Mouse (Mus musculus) ZHBTc4 (cell line): ENCODE measurements around the gene Col3a1.

Experiments
- DNase-seq: peaks from one replicate; pipeline ENCODE4 v3.0.0-alpha.2; 2011; ENCODE audit warnings: low read depth, low spot score

Col3a1 gene

GRCm38 (mm10) chr1:45311388-45311787, at the start of gene Col3a1:
Gene Col3a1 (plus strand): TSS chr1:45311538.
- DNase-seq = no peak

- DNase-seq = no peak
Observed at GRCm38 (mm10) chr1:45269421-45269820, 41.9 kb upstream of the Col3a1 start.

GRCm38 (mm10) chr1:45276006-45276539, 35.3 kb upstream of the Col3a1 start:
- no peak for DNase-seq

DNA sequence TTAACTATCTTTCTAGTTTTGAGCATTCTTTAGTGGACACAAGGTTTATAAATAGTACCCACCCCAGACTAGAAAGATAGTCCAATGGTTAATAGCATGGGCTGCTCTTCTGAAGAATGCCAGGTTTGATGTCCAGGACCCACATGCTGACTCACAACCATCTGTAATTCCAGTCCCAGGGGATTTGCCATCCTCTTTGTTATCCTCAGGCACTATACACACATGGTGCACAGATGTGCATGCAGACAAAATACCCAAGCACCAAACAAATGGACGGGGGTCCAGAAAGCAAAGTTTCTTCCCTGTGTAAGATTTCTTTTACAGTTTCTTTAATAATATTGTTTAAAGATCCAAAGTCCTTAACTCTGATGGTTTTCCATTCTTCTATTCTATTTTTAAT, 23.4 kb upstream of the Col3a1 start:
- DNase-seq = no peak

DNA sequence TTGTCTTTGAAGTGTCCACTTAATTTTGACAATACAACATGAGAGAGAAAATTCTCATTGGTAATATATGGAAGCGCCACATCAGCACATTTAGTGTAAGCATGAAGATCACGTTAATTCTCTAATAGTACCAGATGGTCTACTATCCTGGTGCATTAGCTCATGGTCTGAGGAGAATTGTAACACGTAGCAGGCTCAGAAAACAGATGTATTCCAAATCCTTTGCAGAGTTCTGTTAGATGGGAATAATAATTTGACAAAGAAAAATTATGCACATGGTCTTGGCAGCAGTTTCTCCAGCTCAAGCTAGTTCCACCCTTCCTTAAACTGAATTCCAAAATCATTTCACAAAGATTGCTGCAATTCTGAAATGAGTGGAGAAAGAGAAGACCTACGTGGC, 21.3 kb upstream of the Col3a1 start:
- DNase-seq = no peak

- DNase-seq = no peak
Observed at GRCm38 (mm10) chr1:45299394-45300119, 11.8 kb upstream of the Col3a1 start.

DNA sequence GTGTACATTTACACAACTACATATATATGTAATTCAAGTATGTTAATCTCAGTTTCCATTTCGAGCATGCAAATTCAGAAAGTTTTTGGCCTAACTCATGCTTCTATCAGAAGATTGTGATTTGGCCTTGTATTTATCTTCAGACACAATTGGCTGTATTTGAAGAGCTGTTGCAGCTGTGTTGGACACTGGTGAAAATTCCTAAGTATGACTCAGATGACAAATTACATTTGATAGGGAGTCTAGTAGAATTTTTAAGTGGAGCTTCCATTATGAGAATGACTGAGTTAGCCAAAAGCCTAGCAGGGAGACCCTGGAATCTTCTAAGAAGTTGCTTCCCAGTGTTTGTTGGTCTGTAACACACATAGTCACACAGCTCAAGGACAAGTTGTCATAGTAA, 7.1 kb upstream of the Col3a1 start:
- DNase-seq = no peak

GRCm38 (mm10) chr1:45309015-45309414, 2.3 kb upstream of the Col3a1 start:
- DNase-seq = no peak

- DNase-seq = no peak
Observed at GRCm38 (mm10) chr1:45311962-45312361, 624 bp downstream of the Col3a1 start.

GRCm38 (mm10) chr1:45312870-45313269, 1.5 kb downstream of the Col3a1 start:
- no peak for DNase-seq

DNA sequence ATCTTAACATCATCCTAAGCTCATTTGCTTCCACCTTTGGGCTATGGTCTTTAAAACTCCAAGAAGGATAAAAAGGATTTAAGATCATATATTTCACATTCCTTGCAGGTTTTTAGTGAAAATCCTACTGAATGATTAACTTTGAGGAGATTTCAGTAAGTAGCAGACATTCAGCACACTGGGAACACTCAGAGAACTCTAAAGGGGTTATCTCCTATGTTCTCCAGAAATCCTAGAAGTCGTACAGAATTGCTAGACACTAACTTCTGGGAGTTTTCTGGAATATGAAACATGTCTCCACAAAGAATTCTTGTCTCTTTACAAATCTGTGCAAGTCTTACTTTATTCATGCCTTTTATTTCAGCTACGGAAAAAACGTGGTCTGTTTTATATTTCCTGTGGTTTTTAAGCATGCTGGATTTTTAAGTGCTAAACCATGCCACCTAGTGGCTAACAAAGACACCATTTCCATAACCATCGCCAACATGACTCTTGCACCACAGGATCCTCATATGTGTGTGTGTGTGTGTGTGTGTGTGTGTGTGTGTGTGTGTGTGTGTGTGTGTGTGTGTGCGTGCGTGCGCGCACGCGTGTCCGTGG, 2.5 kb downstream of the Col3a1 start:
- peak; percentile 58 for DNase-seq

DNA sequence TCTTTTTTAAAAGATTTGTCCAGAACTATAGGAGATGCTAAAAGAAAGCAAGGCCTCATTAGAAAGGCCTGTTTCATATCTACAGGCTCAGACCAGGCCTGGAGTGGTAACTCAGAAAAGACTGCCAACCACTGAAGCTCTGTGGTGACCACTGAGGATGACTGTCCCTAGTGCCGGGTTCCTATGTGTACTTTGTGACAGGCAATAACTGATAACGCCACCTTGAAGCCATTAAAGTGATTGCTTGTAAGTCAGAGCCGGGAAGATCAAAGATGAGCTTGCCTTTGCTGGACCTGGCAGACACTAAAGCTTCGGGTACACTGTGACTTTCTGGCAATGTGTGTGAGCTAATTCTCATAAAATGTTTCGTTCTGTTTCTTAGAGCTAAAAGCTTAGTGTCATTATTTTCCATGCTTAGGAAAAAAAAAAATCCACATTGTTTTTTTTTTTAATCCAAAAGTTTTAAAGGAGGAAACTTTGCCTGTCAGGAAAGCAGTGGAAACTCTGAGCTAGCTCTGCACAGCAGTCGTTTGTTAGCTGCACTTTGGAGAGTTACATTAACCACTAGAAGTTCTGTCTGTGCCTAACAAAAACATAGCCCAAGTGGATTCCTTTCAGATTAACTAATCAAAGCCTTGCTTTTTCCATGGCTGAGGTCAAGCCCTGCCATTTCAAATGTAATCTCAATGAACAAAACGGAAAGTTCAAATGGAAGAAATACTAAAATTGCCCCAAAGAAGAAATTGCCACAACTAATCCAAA, 4.6 kb downstream of the Col3a1 start:
- no peak for DNase-seq

DNA sequence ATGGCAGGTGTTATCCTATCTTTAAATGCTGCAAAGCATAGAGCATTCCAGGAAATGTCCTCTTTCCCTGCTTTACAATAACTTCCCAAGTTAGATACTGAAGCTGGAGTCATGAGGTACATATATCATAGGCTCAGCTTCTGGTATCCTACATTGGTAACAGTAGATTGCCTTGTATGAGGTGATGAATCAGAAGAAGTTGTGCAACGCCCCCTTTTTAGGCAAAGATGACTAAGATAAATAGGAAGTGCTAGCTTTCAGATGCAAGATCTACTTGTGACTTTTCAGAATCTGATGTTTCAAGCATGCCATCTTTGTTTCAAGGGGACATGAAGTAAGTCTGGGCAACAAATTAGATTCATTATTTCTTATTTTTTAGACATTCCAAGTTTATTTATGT, 6.9 kb downstream of the Col3a1 start:
- no peak for DNase-seq

GRCm38 (mm10) chr1:45320861-45321260, 9.5 kb downstream of the Col3a1 start:
- no peak for DNase-seq

DNA sequence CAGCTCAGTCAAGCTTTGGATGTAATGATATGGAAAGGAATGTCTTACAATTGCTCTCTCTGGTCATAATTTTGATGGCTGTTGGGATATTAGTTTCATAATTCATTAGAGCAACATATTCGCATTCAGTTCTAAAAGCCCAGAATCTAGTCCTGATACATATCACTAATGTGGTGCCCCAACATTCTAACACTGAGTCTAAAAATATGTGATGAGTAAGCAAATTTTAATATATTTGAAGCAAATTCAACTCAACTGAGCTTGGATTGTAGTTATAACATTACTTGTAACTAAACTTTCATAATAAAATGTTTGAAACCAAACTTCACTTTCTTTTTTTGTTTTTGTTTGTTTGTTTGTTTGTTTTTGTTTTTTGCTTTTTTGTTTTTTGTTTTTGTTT, 17.8 kb downstream of the Col3a1 start:
- DNase-seq = no peak

- DNase-seq = no peak
Observed at GRCm38 (mm10) chr1:45355944-45356343, 44.6 kb downstream of the Col3a1 start.

- peak; percentile 93 for DNase-seq
Observed at GRCm38 (mm10) chr1:45358020-45358419, 46.7 kb downstream of the Col3a1 start.

DNA sequence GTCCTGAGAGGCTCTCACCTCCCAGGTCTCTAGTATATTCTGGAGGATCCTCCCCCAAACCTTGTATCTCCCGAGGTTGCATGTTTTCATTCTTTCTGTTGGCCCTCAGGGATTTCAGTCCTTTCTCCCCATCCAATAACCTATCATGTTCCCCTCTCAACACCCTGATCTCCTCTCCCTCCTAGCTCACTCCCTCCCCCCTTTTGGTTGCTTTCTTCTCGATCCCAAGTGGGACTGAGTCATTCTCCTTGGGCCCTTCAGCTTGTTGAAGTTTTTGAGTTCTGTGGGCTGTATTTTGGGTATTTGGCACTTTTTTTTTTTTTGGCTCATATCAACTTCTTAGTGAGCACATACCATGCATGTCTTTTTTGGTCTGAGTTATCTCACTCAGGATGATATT, 47.8 kb downstream of the Col3a1 start:
- DNase-seq = peak; percentile 17

- DNase-seq = peak; percentile 66
Observed at GRCm38 (mm10) chr1:45359673-45360072, 48.3 kb downstream of the Col3a1 start.

GRCm38 (mm10) chr1:45363274-45363673, 51.9 kb downstream of the Col3a1 start:
- DNase-seq = no peak

DNA sequence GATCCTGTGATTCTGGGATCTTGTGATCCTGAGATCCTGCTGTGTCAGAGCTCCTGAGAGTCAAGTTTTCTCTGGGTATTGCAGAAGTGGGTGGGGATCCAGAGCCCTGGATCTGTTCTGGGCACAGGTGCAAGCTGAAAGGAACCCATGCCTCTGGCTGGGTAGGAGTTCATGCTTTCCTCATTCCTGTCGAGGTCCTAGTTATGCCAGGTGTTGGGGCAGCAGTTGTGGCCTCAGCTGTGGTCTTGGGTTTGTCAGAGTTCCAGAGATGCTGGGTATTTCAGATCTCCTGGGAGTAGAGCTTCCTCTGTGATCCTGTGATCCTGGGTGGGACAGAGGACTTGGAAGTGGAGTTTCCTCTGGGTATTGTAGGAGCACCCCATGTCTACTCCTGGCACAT, 54.1 kb downstream of the Col3a1 start:
- no peak for DNase-seq

GRCm38 (mm10) chr1:45379992-45380690, 68.8 kb downstream of the Col3a1 start:
- no peak for DNase-seq
